Mouse (Mus musculus) common myeloid progenitor, adult 5-6 weeks (primary cell): ENCODE results near the gene Lcorl. TPM values are rescaled to one million over a fixed set of nuclear protein-coding genes. Genes with fewer than 3 reads are reported as not detected.
A peak's percentile ranks its signal among the peaks of the same experiment; 100 is the strongest.
"Not testable (repeated sequence)": the region's sequence is repeated elsewhere in the genome, so short reads cannot be mapped to it uniquely, and the experiment has no call there.

Experiments
- ATAC-seq: replicated peaks from 2 replicates; pipeline ENCODE4 v1.8.0; 2016; ENCODE audit warnings: low read depth, mild to moderate bottlenecking, moderate TSS enrichment, inconsistent platforms; ENCODE audit not compliant: poor library complexity, severe bottlenecking
- total RNA-seq: library from RNA; stranded (forward); fragments of 200-1000, 187-1606 nt; gene quantifications from 2 replicates; pipeline ENCODE4 v1.2.3, GENCODE M21; 2017

Lcorl gene
- total RNA-seq, 1 experiment from 2014 or later = 31.7 TPM

GRCm38 (mm10) chr5:45718848-45719488 is 138.4 kb downstream of the Lcorl start:
- peak; percentile 91 for ATAC-seq

GRCm38 (mm10) chr5:45709653-45710052 is 147.8 kb downstream of the Lcorl start:
- peak; percentile 84 for ATAC-seq

- peak; percentile 69 for ATAC-seq
These were observed 150.6 kb downstream of the Lcorl start for GRCm38 (mm10) chr5:45706811-45707210.

- no peak for ATAC-seq
These were observed 165.7 kb downstream of the Lcorl start for GRCm38 (mm10) chr5:45691678-45692077.

GRCm38 (mm10) chr5:45690802-45691201 is 166.6 kb downstream of the Lcorl start:
- ATAC-seq = no peak

- 0 out of 2 replicates have a peak, but pooled peaks have one; percentile 45 for ATAC-seq
These were observed 168.3 kb downstream of the Lcorl start for GRCm38 (mm10) chr5:45689152-45689551.

- ATAC-seq = no peak
These were observed 171.2 kb downstream of the Lcorl start for GRCm38 (mm10) chr5:45686223-45686622.

- no peak for ATAC-seq
These were observed 172.2 kb downstream of the Lcorl start for GRCm38 (mm10) chr5:45685243-45685642.

- ATAC-seq = no peak
These were observed 174.0 kb downstream of the Lcorl start for GRCm38 (mm10) chr5:45683388-45683787.

- no peak for ATAC-seq
These were observed 177.5 kb downstream of the Lcorl start for GRCm38 (mm10) chr5:45679955-45680354.

- peak; percentile 87 for ATAC-seq
These were observed 179.8 kb downstream of the Lcorl start for GRCm38 (mm10) chr5:45677639-45678038.

- no peak for ATAC-seq
These were observed 182.4 kb downstream of the Lcorl start for GRCm38 (mm10) chr5:45675032-45675431.

- no peak for ATAC-seq
These were observed 186.4 kb downstream of the Lcorl start for GRCm38 (mm10) chr5:45670894-45671494.

- no peak for ATAC-seq
These were observed 187.1 kb downstream of the Lcorl start for GRCm38 (mm10) chr5:45670280-45670670.

GRCm38 (mm10) chr5:45669598-45670279 is 187.7 kb downstream of the Lcorl start, which contains the start of gene Ncapg:
TSS of gene Ncapg (plus strand) at chr5:45669919.
- peak; percentile 96 for ATAC-seq

GRCm38 (mm10) chr5:45669234-45669597 is 188.2 kb downstream of the Lcorl start:
- ATAC-seq = no peak

GRCm38 (mm10) chr5:45668831-45669230 is 188.6 kb downstream of the Lcorl start:
- ATAC-seq = peak; percentile 19

GRCm38 (mm10) chr5:45668324-45668723 is 189.1 kb downstream of the Lcorl start:
- ATAC-seq = no peak

- ATAC-seq = not testable (repeated sequence)
These were observed 199.0 kb downstream of the Lcorl start for GRCm38 (mm10) chr5:45658406-45658805.

- ATAC-seq = no peak
These were observed 206.2 kb downstream of the Lcorl start for GRCm38 (mm10) chr5:45651026-45651703.
